Mouse (Mus musculus) heart, postnatal 36 days (tissue): ENCODE results near the gene 1700017B05Rik. TPM values are rescaled to one million over a fixed set of nuclear protein-coding genes. Genes with fewer than 3 reads are reported as not detected.
A peak's percentile ranks its signal among the peaks of the same experiment; 100 is the strongest.

Source experiments
- DNase-seq, 2 experiments: peaks; one replicate each; pipeline ENCODE4 v3.0.0; 2021 to 2022
- intact Hi-C: fragments of 180-260 bp; cut with DNase I; formaldehyde crosslinking; loops from one replicate; pipeline ENCODE4 v1.15.1; 2025
- total RNA-seq, 2 experiments: library from RNA; stranded (reverse); gene quantifications; 2 replicates each; pipeline ENCODE4 v1.2.3; 2021

Gene 1700017B05Rik
- total RNA-seq, 2 experiments from 2014 or later, result 9.7 to 13.9 TPM

DNA sequence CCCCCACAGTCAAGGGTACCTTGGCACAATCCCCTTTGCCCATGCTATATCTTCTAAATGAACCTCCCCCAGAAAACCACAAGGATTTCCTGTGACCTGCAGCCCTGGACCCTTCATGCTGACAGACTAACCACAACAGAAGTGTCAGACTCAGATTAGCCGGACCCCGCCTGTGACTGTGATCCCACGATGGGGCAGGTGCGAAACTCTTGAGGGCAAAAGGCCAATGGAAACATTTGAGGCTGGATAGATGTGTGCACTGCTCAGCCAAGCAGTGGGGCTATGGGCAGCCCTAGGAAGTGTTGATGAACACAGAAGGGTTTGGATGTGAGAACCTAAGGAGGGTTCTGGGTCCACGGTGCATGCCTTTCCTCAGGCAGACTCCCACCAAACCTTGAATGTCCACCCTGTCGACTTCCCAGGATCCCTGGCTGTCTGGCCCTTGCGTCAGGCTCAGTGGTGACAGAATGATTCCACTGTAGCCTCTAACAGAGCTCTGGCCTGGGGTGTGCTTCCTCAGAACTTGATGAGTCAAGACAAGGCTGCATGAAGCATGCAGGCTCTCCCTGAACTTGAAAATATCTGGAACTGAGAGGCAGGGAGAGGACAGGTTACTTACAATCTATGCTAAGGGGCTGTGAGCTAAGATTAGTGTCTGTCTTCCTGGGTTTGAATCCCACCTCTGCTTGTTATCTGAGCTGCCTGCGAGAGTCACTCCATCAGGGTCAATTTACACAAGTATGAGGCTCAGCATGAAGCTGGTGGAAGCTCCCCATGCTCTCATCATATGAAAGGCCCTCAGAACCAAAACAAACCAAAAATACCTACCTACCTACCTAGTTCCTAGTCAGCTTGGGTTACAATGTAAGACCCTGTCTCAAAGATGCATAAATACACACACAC, 10.7 kb upstream of the 1700017B05Rik start:
- DNase-seq, result no peak

DNA sequence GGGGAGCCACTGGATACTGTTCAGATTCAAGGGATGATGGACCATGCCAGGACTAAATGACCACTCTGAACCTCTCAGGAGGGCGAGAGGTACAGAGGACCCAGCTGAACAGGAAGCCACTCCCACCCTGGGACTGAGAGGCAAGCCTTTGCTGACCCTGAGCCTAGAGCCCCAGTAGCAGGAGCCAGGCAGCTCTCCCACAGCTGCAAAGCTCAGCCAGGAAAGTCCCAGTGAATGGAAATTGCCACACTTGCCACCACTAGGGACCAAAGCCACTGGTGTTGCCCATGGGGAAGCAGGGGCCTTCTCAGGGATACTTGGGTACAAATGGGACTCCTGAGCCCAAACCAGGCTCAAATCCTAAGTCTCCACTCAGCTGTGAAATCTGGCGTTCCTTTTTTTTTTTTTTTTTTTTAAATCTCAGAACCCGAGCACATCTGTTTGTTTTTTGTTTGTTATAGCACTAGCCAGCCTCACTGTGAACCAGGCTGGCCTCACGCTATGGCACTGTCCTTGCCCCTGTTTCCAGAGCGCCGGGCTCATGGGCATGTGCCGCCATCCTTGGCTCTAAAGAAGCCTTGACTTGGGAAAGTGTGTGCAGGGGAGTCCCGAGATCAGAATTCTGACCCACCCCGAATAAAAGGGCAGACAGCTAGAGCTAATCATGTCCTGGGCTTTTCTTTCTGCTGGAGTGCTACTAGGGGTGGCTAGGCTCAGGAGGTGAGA, 9.6 kb upstream of the 1700017B05Rik start:
- intact Hi-C loops, result no loop called here
- no peak for DNase-seq

More for the DNA sequence above, 10.7 kb upstream of the 1700017B05Rik start:
- intact Hi-C loops, result no loop called here

GRCm38 (mm10) chr9:57271081-57271480, 8.7 kb upstream of the 1700017B05Rik start:
- intact Hi-C loops, result no loop called here
- DNase-seq, result no peak

GRCm38 (mm10) chr9:57270399-57270798, 8.0 kb upstream of the 1700017B05Rik start:
- intact Hi-C loops, result no loop called here
- no peak for DNase-seq

- intact Hi-C loops, result no loop called here
- DNase-seq, result no peak
These were observed 7.0 kb upstream of the 1700017B05Rik start for GRCm38 (mm10) chr9:57269384-57269783.

DNA sequence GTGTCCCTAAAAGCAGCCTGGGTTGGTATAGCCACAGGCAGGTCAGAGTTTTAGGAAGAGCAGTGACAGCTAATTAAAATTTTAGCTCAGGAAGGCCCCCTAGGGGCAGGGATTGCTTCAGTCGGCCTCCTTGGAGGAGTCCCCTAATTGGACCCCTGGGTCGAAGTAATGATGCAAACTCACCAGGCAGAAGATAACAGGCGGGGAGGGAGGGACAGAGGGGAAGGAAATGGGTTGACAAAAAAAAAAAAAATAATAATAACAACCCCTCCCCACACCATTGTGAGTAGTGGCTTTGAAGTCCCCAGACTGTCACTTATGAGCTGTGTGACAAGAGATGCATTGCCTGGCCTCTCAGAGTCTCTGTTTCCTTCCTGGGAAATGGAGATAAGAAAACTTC, 6.2 kb upstream of the 1700017B05Rik start:
- intact Hi-C loops, result no loop called here
- DNase-seq, result no peak

GRCm38 (mm10) chr9:57268078-57268477, 5.7 kb upstream of the 1700017B05Rik start:
- intact Hi-C loops, result no loop called here
- no peak for DNase-seq

GRCm38 (mm10) chr9:57267421-57267820, 5.0 kb upstream of the 1700017B05Rik start:
- intact Hi-C loops, result no loop called here
- DNase-seq, result no peak

- intact Hi-C loops, result no loop called here
- DNase-seq, result no peak
These were observed 2.7 kb upstream of the 1700017B05Rik start for GRCm38 (mm10) chr9:57265125-57265524.

- intact Hi-C loops, result no loop called here
- no peak for DNase-seq
These were observed 628 bp upstream of the 1700017B05Rik start for GRCm38 (mm10) chr9:57262795-57263684.

DNA sequence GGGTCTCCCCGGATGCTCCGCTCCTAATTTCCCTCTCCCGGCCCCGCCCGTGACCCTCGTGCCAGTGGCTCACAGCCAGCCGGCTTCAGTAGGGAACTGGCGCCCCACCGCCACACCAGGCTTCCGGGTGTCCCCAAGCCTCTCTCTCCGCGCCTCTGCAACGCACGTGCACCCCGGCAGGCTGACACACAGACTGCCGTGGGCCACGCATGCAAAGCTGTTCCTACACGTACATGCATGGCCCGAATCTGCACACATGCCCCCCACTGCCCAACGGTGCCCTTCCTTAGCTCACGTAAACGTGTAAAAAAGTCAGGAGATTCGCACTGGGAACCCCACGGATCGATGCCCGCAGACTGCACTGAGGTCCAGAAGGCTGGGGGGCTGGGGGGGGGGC, 898 bp downstream of the 1700017B05Rik start:
- intact Hi-C loops, result loop anchor here (2.0 kb wide), 1 partner anchor 89 kb away; no protein-coding TSS in a partner anchor

DNA sequence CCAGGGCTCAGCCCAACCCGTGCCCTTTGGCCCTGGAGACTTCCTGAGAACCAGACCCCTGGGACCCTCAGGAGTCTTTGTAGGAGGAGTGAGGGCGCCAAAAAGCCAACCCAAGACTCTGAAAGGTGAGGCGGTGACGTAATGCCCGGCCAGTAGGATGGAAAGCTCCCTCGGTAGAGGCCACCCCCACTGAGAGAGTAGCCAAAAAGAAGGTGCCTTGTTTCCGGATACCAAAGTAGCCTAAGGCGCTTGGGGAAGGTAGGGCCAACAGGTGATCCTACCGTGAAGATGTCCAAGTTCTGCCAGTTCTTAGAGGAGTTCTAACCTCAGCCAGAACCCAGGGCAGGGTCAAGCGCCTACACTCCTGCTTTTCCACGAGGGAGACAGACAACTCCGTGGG, 1.5 kb downstream of the 1700017B05Rik start:
- DNase-seq, result no peak
- intact Hi-C loops, result loop anchor here (2.0 kb wide), 1 partner anchor 90 kb away; no protein-coding TSS in a partner anchor

More for the DNA sequence above, 898 bp downstream of the 1700017B05Rik start:
- peak; percentile 73 to 75 for DNase-seq

DNA sequence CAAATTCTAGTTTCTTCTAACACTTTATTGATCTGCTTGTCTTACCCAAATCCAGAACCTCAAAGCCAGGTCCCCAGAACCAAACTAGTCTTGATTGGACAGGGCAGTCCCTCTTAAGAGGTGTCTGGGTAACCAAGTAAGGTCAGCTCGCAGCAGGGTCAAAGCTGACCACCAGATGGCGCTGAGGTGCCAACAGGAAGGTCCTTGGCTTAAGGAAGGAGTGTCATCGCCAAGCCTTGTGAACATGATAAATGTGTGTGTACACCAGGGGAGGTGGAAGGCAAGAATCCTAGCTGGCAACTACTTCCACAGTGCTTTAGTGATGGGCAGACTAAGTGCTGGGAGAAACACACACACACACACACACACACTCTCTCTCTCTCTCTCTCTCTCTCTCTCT, 2.7 kb downstream of the 1700017B05Rik start:
- DNase-seq, result peak; percentile 94 to 98
- intact Hi-C loops, result loop anchor here (1.0 to 2.0 kb wide), 4 partner anchors 51 to 258 kb away; no protein-coding TSS in a partner anchor

DNA sequence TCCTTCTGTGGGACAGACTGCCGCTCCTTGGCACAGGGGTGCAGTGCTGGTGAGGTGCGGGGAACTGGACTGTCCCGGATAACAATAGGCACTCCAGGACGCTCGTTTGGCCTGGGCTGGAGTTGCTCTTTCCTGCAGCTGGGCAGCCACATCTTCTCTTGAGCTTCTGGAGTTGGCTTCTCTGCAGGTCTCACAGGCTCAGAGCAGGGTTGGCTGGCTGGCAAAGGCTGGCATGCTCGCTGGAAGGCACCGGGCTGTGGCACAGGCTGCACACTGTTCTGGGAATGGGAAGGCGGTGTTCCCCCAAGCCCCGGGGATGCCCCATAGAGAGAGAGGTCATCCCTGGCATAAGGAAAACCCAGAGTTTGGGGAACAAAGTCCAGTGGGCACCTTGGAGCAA, 4.8 kb downstream of the 1700017B05Rik start:
- intact Hi-C loops, result loop anchor here (2.0 kb wide), 1 partner anchor 49 kb away; no protein-coding TSS in a partner anchor
- DNase-seq, result no peak

DNA sequence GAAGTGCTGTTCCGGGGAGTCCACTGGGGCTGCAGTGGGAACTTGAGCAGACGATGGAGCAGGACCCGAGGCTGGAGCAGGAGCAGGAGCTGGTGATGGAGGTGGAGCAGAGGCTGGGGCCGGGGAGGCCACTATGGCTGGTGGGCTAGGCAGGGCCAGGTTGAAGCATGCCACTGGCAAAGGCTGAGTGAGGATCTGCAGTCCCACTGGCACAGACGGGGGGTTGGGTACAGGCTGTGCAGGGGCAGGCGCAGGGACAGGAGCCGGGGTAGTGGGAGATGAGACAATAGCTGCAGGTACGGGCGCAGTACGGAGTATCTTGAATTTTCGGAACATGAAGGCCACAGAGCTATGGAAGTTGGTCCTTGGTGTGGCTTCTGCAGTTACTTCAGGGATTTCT, 5.6 kb downstream of the 1700017B05Rik start:
- DNase-seq, result no peak
- intact Hi-C loops, result no loop called here

GRCm38 (mm10) chr9:57256309-57256708, 6.1 kb downstream of the 1700017B05Rik start:
- no peak for DNase-seq
- intact Hi-C loops, result no loop called here

GRCm38 (mm10) chr9:57254823-57255495, 7.5 kb downstream of the 1700017B05Rik start:
- intact Hi-C loops, result no loop called here
- DNase-seq, result no peak

- intact Hi-C loops, result no loop called here
- no peak for DNase-seq
These were observed 8.4 kb downstream of the 1700017B05Rik start for GRCm38 (mm10) chr9:57254061-57254460.

DNA sequence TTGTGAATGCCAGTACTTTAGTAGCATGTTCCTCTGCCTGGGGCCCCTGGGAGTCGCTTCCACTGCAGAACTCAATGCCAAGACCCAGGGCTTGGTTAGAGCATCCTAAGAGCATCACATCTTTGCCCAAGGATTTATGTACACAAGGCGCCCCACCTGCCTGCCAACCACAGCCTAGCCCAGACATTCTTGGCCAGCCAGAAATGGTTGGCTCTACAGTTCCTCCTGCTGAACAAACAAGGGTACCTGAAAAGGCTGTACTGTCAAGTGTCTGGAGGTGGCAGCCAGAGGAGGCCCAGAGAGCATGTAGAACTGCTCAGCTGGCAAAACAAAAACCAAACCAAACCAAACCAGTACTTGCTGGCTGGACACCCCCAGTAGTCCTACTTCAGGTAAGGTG, 11.3 kb downstream of the 1700017B05Rik start:
- DNase-seq, result no peak
- intact Hi-C loops, result no loop called here

DNA sequence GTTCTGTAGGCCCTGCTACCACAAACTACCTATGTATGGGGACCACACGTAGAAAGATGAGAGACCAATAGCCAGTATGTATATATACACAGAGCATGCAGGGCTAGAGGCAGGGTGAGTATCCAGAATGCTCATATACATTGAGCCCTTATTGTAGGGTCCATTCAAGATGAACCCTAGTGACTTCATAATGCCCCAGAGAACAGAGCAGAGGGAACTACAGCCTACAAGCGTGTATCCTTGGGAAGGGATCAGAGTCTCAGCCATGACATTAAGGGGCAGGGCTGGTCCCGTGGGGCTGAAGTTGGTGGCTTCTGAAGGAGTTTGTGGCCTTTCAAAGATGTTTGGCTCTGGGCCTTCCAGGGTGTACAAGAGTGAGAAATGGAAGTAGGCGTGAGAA, 12.4 kb downstream of the 1700017B05Rik start:
- intact Hi-C loops, result no loop called here
- no peak for DNase-seq
